Mouse (Mus musculus) urinary bladder, postnatal 25 days (tissue): ENCODE data around the gene Etfa.
A peak's percentile ranks its signal among the peaks of the same experiment; 100 is the strongest.

Source experiments
- DNase-seq: peaks from one replicate; pipeline ENCODE4 v3.0.0; 2022; ENCODE audit warnings: low spot score

Gene Etfa

DNA sequence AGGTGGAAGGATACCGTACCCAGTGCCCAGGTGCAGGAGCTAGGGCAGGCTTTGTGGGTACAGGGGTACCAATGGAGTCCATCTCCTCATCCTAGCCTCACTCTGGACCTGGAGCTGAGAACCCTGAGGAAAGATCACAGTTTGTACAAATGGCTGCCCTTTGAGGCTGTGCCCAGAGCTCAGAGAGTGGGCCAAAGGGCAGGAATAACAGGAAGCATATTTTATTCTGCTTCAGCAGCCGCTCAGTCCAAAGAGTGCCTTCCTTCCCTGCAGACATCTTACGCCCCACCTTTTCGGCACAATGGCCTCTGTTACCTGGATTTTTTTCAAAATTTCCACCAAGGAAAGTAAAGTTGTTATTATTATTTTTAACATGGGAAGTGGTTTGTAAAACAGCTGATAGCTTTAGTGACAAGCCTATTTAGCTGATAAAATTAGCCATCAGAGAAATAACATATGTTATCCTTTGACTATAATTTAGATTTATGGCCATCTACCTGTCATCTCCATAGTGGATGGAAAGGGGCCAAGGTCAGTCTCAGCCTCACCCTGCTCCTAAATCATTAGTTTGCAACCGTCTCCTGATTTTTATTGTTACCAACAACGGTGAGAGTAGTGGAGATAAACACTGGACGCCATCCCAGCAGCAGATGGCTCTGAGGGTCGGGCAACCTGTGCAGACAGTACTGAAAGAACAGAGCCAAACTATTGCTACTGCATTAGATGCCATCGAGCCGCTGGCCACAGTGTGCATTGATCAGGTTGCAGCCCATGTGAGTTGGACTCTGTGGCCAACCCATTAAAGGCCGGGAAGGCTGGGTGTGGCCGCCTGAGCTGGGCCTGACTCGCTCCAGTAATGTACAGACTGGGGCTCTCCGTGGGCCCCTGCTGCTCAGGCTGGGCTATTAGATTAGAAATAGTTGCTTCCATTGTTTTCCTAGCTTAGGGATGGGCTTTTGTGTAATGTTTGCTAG, 88.3 kb downstream of the Etfa start:
- DNase-seq, result no peak

DNA sequence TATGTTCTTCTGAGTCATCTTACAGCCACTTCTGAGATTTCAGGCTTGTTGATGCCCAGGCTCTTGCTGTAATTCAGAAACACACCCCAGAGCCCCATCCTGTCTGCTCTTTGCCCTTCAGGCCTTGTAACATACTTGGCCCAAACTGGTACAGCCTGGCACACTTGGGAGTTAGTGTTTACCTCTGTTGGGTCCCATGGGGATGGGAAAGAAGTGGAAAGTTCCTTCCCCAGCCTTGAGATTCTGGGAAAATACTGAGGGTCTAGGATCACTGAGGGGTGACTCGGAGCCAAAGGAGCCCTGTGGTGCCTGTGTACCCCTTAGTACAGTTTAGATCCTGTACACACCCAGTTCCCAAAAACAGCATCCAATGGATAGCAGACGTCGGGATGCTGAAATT, 90.3 kb downstream of the Etfa start:
- DNase-seq, result no peak

DNA sequence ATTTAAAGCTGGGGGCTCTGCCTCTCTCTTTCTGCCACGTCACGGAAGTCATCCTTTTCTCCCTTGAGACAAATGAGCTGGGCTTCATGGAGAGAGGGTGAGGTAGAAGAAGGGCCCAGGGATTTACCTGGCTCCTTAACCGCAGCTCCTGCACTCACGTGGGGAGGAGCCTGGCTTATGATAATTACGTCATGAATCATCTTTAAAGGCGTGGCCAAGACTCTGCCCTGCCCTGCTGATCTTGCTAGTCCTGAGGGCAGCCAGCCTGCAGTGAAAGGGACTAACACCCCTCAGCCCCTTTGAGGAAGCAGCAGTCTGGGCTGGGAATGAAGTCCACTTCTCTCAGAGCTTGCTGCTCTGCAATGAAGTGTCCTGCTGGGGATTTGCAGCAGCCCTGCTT, 100.9 kb downstream of the Etfa start:
- DNase-seq, result no peak

DNA sequence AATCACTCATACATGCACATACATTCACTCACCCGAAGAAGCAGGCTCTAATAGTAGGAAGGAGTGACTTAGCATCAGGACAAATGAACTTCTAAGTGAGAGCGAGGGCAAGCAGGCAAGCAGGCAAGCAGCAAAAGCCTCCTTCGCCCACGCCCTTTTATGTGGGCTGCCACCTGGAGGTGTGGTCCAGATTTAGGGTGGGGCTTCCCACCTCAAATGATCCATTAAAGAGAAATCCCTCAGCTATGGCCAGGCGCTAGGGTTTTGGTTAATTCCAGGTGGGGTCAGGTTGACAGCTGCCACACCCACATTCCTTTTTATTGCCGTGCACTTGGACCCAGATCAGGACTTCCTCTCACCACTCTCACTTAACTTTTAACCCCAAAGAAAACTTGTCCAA, 101.6 kb downstream of the Etfa start:
- peak; percentile 20 for DNase-seq

DNA sequence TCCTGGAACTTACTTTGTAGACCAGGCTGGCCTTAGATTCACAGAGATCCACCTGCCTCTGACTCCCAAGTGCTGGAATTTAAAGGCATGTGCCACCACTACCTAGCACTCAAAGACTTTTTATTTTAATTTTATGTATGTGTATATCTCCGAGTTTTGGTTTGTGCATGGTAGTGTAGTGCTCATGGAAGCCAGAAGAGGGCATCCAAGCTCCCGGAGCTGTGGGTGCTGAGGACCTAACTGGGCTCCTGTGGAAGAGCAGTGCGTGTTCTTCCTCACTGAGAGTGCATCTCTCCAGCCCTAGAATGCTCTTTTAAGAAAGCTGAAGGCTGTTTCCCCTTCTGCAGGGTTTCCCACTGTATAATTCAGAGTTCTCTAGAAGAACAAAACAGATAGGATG, 102.2 kb downstream of the Etfa start:
- no peak for DNase-seq

DNA sequence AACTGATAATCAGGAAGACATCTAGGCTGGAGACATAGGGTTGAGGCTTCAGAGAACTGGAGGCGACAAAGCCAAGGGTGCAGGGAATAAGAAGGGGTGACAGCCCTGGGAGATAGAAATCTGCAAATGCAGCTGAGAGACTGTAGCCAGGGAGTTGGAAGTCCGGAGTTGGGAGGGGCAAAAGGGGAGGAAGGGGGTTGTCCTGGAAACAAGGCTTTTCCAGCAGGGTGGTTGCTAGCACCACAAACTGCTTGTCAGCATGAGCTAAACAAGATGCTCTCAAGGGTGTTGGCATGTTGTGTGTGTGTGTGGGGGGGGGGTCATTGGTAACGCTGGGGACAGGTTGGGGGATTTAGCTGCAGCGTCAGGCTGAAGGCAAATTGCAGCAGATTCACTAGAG, 103.2 kb downstream of the Etfa start:
- DNase-seq, result no peak

DNA sequence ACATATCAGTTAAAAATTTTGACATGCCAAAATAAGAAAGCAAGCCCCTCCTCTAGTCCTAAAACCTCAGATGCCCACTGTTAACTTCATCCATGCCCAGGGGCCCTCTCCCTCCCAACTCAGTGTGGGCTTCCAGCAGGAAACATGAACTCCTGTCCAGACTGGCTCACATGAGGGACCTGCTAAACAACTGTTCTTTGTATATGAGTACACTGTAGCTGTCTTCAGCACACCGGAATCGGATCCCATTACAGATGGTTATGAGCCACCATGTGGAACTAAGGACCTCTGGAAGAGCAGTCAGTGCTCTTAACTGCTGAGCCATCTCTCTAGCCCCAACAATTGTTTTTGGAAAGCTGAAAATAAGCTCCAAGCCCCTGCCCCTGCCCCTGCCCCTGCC, 105.3 kb downstream of the Etfa start:
- no peak for DNase-seq

DNA sequence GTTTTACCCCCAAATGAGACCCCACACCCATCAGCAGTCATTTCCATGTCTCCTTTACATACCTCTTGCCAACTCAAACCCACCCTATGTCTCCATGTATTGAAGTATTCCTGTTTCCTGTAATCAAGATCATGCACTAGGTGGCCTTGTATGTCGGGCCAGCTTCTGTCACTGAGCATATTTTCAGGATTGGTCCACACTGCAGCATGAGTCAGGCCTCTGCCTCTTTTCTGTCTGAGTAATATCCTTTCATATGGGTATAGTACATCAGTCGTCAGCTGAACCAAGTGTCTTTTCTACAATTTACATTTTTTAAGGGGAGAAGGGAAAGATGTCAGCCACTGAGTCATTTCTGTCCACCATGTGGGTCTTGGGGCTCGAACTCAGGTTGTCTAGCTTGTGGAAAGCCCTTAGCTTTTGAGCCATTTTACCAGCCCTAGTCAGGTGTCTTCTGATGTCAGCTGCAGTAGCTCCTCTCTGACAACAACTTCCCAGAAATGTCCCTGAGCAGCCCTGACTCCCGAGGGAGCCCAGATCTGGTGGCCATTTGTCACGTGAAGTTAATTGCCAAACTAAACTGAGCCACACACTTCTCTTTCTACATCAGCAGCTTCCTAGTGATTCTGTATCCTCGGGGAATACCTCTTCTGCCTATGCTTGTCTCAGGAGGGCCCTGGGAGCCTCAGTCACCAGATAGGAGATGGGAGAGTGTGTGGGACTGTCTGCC, 106.9 kb downstream of the Etfa start:
- no peak for DNase-seq
